Mouse (Mus musculus): ENCODE data around the gene Spp1.

DNA sequence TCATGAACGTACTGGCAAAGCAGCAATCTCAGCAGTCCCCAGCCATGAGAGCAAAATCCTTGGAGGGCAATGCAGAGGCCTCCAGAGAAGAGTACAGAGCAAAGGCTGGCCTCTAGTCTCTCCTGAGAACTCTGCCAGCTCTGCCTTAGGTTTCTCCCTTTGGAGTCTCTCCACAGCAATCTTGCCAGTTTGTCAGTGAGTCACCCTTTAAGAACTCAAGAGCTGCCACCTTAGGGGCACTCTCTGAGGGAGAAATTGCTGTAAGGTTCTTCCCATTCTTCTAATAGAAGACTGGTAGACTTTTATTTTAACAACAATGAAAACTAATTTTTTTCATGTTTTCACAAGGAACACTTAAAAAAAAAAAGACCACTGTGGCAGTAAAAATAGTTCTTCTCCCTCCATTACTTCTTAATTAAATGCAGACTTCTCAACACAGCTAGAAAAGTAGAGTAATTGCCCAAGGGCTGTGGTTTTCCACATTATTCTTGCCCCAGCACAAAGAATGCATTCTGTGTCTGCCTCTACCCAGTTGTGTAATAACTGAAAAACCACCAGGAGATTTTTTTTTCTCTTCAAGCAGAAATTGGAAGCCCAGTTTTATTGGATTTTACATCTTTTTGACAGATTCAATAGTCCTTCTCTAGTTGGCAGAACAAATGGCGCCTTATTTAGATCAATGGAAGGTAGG, 27.2 kb upstream of the Spp1 start:
- TF ChIP-seq CTCF (IDR thresholded peaks at IDR 0.05; ENCODE audit: control insufficient read depth, insufficient read depth, insufficient read length) (no peak), CEBPB (IDR thresholded peaks at IDR 0.05; ENCODE audit: low read depth) (peak; percentile 99), FOSL1 (IDR thresholded peaks at IDR 0.05; ENCODE audit: insufficient read depth, low read length, poor library complexity, severe bottlenecking) (peak; percentile 50), USF1 (IDR thresholded peaks at IDR 0.05; ENCODE audit: low read depth) (no peak), MAX (IDR thresholded peaks at IDR 0.05) (no peak), MYOD1 (IDR thresholded peaks at IDR 0.05; ENCODE audit: control insufficient read depth, insufficient read length, low read depth) (no peak), MYOG (IDR thresholded peaks at IDR 0.05; ENCODE audit: control insufficient read depth, extremely low read depth, insufficient read length) (no peak)
